Mouse (Mus musculus) Muller cell, postnatal 12 days (primary cell): ENCODE results near the gene Agbl4.

ENCODE experiments used
- DNase-seq: peaks from one replicate; pipeline ENCODE4 v3.0.0-alpha.2; 2015; ENCODE audit errors: inconsistent ontology term

The Agbl4 gene

GRCm38 (mm10) chr4:110397618-110398045, at the start of gene Agbl4:
Gene Agbl4 (plus strand): TSS chr4:110397661.
- DNase-seq, result peak; percentile 83

GRCm38 (mm10) chr4:110350856-110351177, 46.6 kb upstream of the Agbl4 start:
- DNase-seq, result peak; percentile 22

- DNase-seq, result peak; percentile 72
Observed at GRCm38 (mm10) chr4:110351178-110352000, 46.1 kb upstream of the Agbl4 start, which contains the start of gene Elavl4. Gene Elavl4 (minus strand): TSS chr4:110351909.

- no peak for DNase-seq
Observed at GRCm38 (mm10) chr4:110352001-110352369, 45.5 kb upstream of the Agbl4 start.

- no peak for DNase-seq
Observed at GRCm38 (mm10) chr4:110360568-110360967, 36.9 kb upstream of the Agbl4 start.

GRCm38 (mm10) chr4:110396221-110396620, 1.2 kb upstream of the Agbl4 start:
- no peak for DNase-seq

GRCm38 (mm10) chr4:110420306-110420705, 22.8 kb downstream of the Agbl4 start:
- DNase-seq, result no peak

- DNase-seq, result no peak
Observed at GRCm38 (mm10) chr4:110427653-110428052, 30.2 kb downstream of the Agbl4 start.

GRCm38 (mm10) chr4:110494371-110494770, 96.9 kb downstream of the Agbl4 start:
- DNase-seq, result peak; percentile 6

- DNase-seq, result no peak
Observed at GRCm38 (mm10) chr4:110529804-110530203, 132.3 kb downstream of the Agbl4 start.

GRCm38 (mm10) chr4:110549223-110549622, 151.8 kb downstream of the Agbl4 start:
- no peak for DNase-seq

- no peak for DNase-seq
Observed at GRCm38 (mm10) chr4:110597726-110598283, 200.3 kb downstream of the Agbl4 start.

- no peak for DNase-seq
Observed at GRCm38 (mm10) chr4:110641417-110641816, 244.0 kb downstream of the Agbl4 start.

- DNase-seq, result no peak
Observed at GRCm38 (mm10) chr4:110662940-110663339, 265.5 kb downstream of the Agbl4 start.

GRCm38 (mm10) chr4:110674121-110674520, 276.7 kb downstream of the Agbl4 start:
- no peak for DNase-seq

GRCm38 (mm10) chr4:110735141-110735540, 337.7 kb downstream of the Agbl4 start:
- DNase-seq, result no peak

- no peak for DNase-seq
Observed at GRCm38 (mm10) chr4:110757941-110758340, 360.5 kb downstream of the Agbl4 start.

GRCm38 (mm10) chr4:110788596-110788995, 391.1 kb downstream of the Agbl4 start:
- no peak for DNase-seq

- no peak for DNase-seq
Observed at GRCm38 (mm10) chr4:110799902-110800301, 402.4 kb downstream of the Agbl4 start.

GRCm38 (mm10) chr4:110810947-110811346, 413.5 kb downstream of the Agbl4 start:
- no peak for DNase-seq

- no peak for DNase-seq
Observed at GRCm38 (mm10) chr4:110832776-110833175, 435.3 kb downstream of the Agbl4 start.

- DNase-seq, result no peak
Observed at GRCm38 (mm10) chr4:110879719-110880443, 482.4 kb downstream of the Agbl4 start.

GRCm38 (mm10) chr4:110916061-110916460, 518.6 kb downstream of the Agbl4 start:
- DNase-seq, result peak; percentile 62
